Mouse (Mus musculus) mouse trophoblast stem cell (cell line): ENCODE results near the gene Zfp318.

Experiments used
- in situ Hi-C, 2 experiments: fragments of 300-500 bp; cut with MseI, MboI; formaldehyde crosslinking; loops; 2 replicates in 1 of 2; 3 replicates in 1 of 2; pipeline ENCODE4 v1.15.1; 2025

The Zfp318 gene

GRCm38 (mm10) chr17:46383294-46384060, at the start of gene Zfp318:
Gene Zfp318 (plus strand): TSS chr17:46383731.
- in situ Hi-C loops, result no loop called here

- in situ Hi-C loops, result loop anchor here in 1 of 2 experiments (5.0 kb wide), 1 partner anchor 41 kb away; no protein-coding TSS in a partner anchor
Observed at GRCm38 (mm10) chr17:46336475-46336874, 47.1 kb upstream of the Zfp318 start.

- in situ Hi-C loops, result no loop called here
Observed at GRCm38 (mm10) chr17:46341208-46341607, 42.3 kb upstream of the Zfp318 start.

GRCm38 (mm10) chr17:46351026-46351700, 32.4 kb upstream of the Zfp318 start:
- in situ Hi-C loops, result no loop called here

GRCm38 (mm10) chr17:46371783-46372182, 11.7 kb upstream of the Zfp318 start:
- in situ Hi-C loops, result no loop called here

GRCm38 (mm10) chr17:46378564-46378963, 5.0 kb upstream of the Zfp318 start:
- in situ Hi-C loops, result loop anchor here in 1 of 2 experiments (5.0 kb wide), 1 partner anchor 41 kb away; no protein-coding TSS in a partner anchor

- in situ Hi-C loops, result no loop called here
Observed at GRCm38 (mm10) chr17:46384061-46384801, 700 bp downstream of the Zfp318 start.

GRCm38 (mm10) chr17:46388200-46388599, 4.7 kb downstream of the Zfp318 start:
- in situ Hi-C loops, result no loop called here

GRCm38 (mm10) chr17:46393012-46393411, 9.5 kb downstream of the Zfp318 start:
- in situ Hi-C loops, result no loop called here

- in situ Hi-C loops, result no loop called here
Observed at GRCm38 (mm10) chr17:46394631-46395030, 11.1 kb downstream of the Zfp318 start.

GRCm38 (mm10) chr17:46408478-46408877, 24.9 kb downstream of the Zfp318 start:
- in situ Hi-C loops, result no loop called here

- in situ Hi-C loops, result no loop called here
Observed at GRCm38 (mm10) chr17:46418628-46419027, 35.1 kb downstream of the Zfp318 start.

- in situ Hi-C loops, result no loop called here
Observed at GRCm38 (mm10) chr17:46419717-46420116, 36.2 kb downstream of the Zfp318 start.

GRCm38 (mm10) chr17:46426496-46426895, 43.0 kb downstream of the Zfp318 start:
- in situ Hi-C loops, result no loop called here

GRCm38 (mm10) chr17:46428761-46429414, 45.4 kb downstream of the Zfp318 start, which contains the start of gene Crip3:
Gene Crip3 (plus strand): TSS chr17:46428926.
- in situ Hi-C loops, result no loop called here

GRCm38 (mm10) chr17:46433627-46434026, 50.1 kb downstream of the Zfp318 start:
- in situ Hi-C loops, result no loop called here

- in situ Hi-C loops, result no loop called here
Observed at GRCm38 (mm10) chr17:46436672-46437366, 53.3 kb downstream of the Zfp318 start.

- in situ Hi-C loops, result no loop called here
Observed at GRCm38 (mm10) chr17:46438298-46438873, 54.9 kb downstream of the Zfp318 start, which contains the start of gene Slc22a7. Gene Slc22a7 (minus strand): TSS chr17:46438457.

- in situ Hi-C loops, result no loop called here
Observed at GRCm38 (mm10) chr17:46439176-46439575, 55.6 kb downstream of the Zfp318 start.

GRCm38 (mm10) chr17:46444839-46445579, 61.5 kb downstream of the Zfp318 start:
- in situ Hi-C loops, result no loop called here
